Mouse (Mus musculus) liver, adult 2 months (tissue): Measurements from ENCODE around the gene Clba1.

Source experiments
- CTCF ChIP-seq: fragments of 200-500 bp; IDR thresholded peaks from 2 replicates; pipeline ENCODE4 v1.5.1; 2011; ENCODE audit warnings: low read depth, low read length, control low read depth
- POLR2A ChIP-seq: fragments of 200-500 bp; IDR thresholded peaks from 2 replicates; pipeline ENCODE4 v1.6.1; 2011; ENCODE audit warnings: low read length, control low read depth; ENCODE audit not compliant: insufficient read depth; ENCODE audit errors: extremely low read depth

- TF ChIP-seq CTCF (no peak), POLR2A (no peak)
Measured at GRCm38 (mm10) chr12:112762018-112762417, 46.7 kb upstream of the Clba1 start.
